Mouse (Mus musculus): ENCODE data around the gene Bnc2.

Bnc2 gene

GRCm38 (mm10) chr4:84431677-84432515 lies 243.2 kb downstream of the Bnc2 start:
- no peak for DNase-seq (ENCODE audit: extremely low read depth, low read depth)

GRCm38 (mm10) chr4:84427955-84428354 lies 247.1 kb downstream of the Bnc2 start:
- DNase-seq (ENCODE audit: extremely low read depth, low read depth): no peak

- DNase-seq (ENCODE audit: extremely low read depth, low read depth): no peak
Measured at GRCm38 (mm10) chr4:84411431-84411830, 263.6 kb downstream of the Bnc2 start.

- no peak for DNase-seq (ENCODE audit: extremely low read depth, low read depth)
Measured at GRCm38 (mm10) chr4:84407328-84408028, 267.6 kb downstream of the Bnc2 start.

GRCm38 (mm10) chr4:84403356-84404145 lies 271.5 kb downstream of the Bnc2 start:
- no peak for DNase-seq (ENCODE audit: extremely low read depth, low read depth)

GRCm38 (mm10) chr4:84388991-84389390 lies 286.1 kb downstream of the Bnc2 start:
- no peak for DNase-seq (ENCODE audit: extremely low read depth, low read depth)

- no peak for DNase-seq (ENCODE audit: extremely low read depth, low read depth)
Measured at GRCm38 (mm10) chr4:84385156-84385555, 289.9 kb downstream of the Bnc2 start.

- no peak for DNase-seq (ENCODE audit: extremely low read depth, low read depth)
Measured at GRCm38 (mm10) chr4:84379289-84379688, 295.8 kb downstream of the Bnc2 start.

GRCm38 (mm10) chr4:84377513-84377912 lies 297.6 kb downstream of the Bnc2 start:
- DNase-seq (ENCODE audit: extremely low read depth, low read depth): no peak

- no peak for DNase-seq (ENCODE audit: extremely low read depth, low read depth)
Measured at GRCm38 (mm10) chr4:84362337-84362823, 312.7 kb downstream of the Bnc2 start.

GRCm38 (mm10) chr4:84361165-84361564 lies 313.9 kb downstream of the Bnc2 start:
- no peak for DNase-seq (ENCODE audit: extremely low read depth, low read depth)

GRCm38 (mm10) chr4:84359996-84360395 lies 315.1 kb downstream of the Bnc2 start:
- DNase-seq (ENCODE audit: extremely low read depth, low read depth): no peak

GRCm38 (mm10) chr4:84358204-84358603 lies 316.9 kb downstream of the Bnc2 start:
- DNase-seq (ENCODE audit: extremely low read depth, low read depth): no peak

- no peak for DNase-seq (ENCODE audit: extremely low read depth, low read depth)
Measured at GRCm38 (mm10) chr4:84357382-84357781, 317.7 kb downstream of the Bnc2 start.

GRCm38 (mm10) chr4:84356468-84357153 lies 318.5 kb downstream of the Bnc2 start:
- DNase-seq (ENCODE audit: extremely low read depth, low read depth): no peak

- DNase-seq (ENCODE audit: extremely low read depth, low read depth): no peak
Measured at GRCm38 (mm10) chr4:84352656-84353055, 322.4 kb downstream of the Bnc2 start.

- no peak for DNase-seq (ENCODE audit: extremely low read depth, low read depth)
Measured at GRCm38 (mm10) chr4:84349536-84349935, 325.5 kb downstream of the Bnc2 start.

GRCm38 (mm10) chr4:84339172-84339571 lies 335.9 kb downstream of the Bnc2 start:
- DNase-seq (ENCODE audit: extremely low read depth, low read depth): no peak

- DNase-seq (ENCODE audit: extremely low read depth, low read depth): no peak
Measured at GRCm38 (mm10) chr4:84331995-84332394, 343.1 kb downstream of the Bnc2 start.

- no peak for DNase-seq (ENCODE audit: extremely low read depth, low read depth)
Measured at GRCm38 (mm10) chr4:84331450-84331849, 343.6 kb downstream of the Bnc2 start.

GRCm38 (mm10) chr4:84330509-84330908 lies 344.6 kb downstream of the Bnc2 start:
- no peak for DNase-seq (ENCODE audit: extremely low read depth, low read depth)
